Mouse (Mus musculus): ENCODE results near the gene Podnl1.
A peak's percentile ranks its signal among the peaks of the same experiment; 100 is the strongest.

Gene Podnl1

DNA sequence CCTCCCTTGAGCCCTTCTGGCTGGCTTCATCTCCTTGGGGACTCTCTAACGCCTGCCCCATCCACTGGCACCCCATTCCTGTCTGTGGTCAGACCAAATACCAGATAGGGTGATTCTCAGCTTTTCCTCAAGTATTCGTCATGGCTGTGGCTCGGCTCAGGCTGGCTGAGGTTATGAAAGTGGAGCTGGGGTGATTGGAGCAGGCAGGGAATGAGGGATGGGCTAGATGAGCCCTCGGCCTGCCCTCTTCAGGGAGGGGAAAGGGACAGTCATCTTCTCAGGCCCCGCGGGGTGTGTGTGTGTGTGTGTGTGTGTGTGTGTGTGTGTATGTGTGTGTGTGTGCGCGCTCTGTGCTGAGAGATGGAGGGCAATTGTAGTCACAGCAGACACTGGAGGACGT lies at the start of gene Podnl1:
TSS of gene Podnl1 (plus strand) at position 334 of the 400 bp plus-strand sequence.
- DNase-seq = no peak

GRCm38 (mm10) chr8:84076412-84076811 lies 49.4 kb upstream of the Podnl1 start:
- no peak for DNase-seq

DNA sequence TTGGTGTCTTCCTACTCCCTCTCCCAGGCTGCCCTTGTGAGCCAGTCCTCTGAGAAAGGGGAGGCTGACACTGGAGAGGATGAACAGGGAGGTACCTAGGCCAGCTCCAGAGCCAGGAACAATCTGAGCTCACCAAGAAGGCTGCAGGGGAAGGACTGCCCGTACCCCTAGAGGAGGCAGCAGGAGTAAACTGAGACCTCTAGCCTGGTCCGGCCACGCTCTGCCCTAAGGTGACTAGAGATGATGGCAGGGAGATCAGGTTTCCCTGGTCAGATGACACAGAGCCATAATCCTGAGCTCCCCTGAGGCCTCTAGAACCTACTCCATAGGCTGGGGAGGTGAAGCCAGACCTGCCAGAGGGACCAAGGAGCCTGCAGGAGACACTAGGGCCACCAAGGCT lies 48.9 kb upstream of the Podnl1 start:
- DNase-seq = no peak

DNA sequence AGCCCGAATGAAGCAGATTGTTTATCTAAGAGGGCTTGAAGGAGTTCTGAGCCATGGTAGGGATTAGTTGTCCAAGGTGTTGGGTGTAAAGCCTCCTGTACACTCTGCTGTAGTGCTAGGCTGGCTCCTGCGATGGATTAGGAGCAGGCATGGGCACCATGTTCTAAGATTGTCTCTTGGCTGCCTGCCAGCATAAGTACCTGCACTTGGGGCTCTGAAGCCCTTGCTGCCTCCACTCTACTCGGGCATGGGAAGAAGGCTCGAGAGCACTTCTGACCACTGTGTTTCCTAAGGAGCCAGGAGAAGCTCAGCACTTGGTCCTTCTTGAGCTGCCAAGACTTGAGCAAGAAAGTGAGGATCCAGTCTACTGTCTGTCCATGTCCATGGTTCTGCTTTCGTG lies 46.6 kb upstream of the Podnl1 start:
- no peak for DNase-seq

DNA sequence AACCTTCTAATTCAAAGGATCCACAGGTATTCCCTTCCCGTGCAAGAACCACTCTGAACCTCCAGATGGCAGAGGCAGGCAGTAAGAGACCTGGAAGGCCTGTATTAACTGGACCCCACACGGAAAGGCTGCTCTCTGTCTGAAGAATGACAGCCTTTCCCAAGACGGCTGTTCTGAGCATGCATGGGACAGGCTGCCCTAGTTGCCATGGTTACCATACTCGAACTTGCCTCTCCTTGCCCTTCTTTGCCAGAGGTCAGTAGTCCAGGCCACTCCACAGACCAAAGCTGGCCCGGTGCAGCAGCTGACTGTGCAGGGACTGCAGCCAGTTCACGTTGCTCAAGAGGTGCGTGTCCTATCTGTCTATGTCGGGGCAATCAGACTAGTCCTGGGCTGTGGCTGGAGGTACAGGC lies 42.0 kb upstream of the Podnl1 start:
- DNase-seq = peak; percentile 83 to 88

- DNase-seq = peak in 1 of 2 experiments; percentile 45
Measured at GRCm38 (mm10) chr8:84084341-84085115, 41.3 kb upstream of the Podnl1 start.

DNA sequence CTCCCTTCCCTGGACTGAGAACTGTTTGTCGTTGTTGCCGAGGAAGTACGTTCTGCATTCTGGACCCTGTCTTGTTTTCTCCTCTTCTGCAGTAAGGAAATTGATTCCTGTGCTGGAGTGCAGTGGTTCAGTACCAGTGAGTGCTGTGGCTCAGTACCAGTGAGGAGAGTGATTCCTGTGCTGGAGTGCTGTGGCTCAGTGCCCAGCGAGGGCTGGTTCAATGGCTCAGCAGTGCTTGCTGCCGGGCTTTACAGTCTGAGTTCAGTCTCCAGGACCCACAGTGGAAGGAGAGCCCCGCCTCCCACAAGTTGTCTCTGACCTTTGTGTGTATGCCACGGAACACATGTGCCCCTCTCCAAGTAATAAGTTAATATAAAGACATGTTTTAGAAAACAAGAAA lies 38.6 kb upstream of the Podnl1 start:
- DNase-seq = peak in 1 of 2 experiments; percentile 47

- DNase-seq = no peak
Measured at GRCm38 (mm10) chr8:84087821-84088220, 38.0 kb upstream of the Podnl1 start.

DNA sequence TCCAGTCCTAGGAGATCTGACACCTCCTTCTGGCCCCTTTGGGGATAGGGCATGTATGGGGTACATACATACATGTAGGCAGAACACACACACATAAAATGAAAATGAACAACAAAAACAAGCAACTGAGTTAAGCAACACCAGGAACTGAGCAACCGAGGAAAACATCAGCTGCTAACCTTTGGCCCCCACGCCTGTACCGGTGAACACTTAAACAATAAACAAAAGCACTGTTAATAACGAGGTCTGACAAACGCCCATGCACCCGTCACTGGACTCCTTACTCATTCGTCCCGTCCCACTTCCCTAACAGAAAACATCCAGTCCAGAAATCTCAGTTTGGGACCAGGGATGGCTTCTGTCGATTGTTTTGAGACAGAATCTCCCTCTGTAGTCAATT lies 36.5 kb upstream of the Podnl1 start:
- DNase-seq = no peak

GRCm38 (mm10) chr8:84090585-84090984 lies 35.2 kb upstream of the Podnl1 start:
- DNase-seq = no peak

DNA sequence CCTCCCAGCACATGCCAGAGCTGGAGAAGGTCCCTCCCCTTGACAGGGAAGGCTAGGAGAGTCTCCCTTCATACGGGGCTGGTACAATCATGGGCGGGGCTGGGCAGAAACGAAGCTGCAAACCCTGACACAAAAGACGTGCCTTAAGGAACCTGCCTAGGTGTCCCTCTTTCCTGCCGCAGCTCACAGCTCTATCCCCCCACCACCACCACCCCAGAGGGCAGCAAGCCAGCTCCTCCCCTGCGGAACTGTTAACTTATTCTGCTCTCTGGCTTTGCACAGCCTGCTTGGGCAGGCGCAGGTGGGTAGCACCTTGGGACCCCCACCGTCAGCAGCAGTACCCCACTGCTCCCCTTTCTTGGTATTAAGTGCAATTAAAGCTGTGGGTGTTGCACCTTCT lies 29.7 kb upstream of the Podnl1 start:
- no peak for DNase-seq

DNA sequence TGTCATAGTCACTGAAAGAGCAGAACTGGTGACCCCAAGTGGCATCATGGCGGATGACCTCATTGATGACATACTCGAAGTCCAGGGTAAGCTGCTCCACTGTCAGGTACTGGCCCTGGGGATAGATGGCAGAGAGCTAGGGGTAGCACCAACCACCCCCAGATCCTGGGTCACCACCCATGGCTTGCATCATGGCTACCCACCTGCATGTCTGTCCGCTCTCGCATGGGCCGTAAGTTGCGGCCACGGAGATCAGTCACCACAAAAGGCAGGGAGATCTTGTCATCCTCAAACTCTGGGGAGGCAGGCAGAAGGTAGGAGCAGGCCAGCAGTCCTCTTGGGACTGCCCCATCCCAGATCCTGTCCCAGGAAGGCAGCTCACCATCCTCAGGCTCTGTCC lies 27.4 kb upstream of the Podnl1 start:
- no peak for DNase-seq

DNA sequence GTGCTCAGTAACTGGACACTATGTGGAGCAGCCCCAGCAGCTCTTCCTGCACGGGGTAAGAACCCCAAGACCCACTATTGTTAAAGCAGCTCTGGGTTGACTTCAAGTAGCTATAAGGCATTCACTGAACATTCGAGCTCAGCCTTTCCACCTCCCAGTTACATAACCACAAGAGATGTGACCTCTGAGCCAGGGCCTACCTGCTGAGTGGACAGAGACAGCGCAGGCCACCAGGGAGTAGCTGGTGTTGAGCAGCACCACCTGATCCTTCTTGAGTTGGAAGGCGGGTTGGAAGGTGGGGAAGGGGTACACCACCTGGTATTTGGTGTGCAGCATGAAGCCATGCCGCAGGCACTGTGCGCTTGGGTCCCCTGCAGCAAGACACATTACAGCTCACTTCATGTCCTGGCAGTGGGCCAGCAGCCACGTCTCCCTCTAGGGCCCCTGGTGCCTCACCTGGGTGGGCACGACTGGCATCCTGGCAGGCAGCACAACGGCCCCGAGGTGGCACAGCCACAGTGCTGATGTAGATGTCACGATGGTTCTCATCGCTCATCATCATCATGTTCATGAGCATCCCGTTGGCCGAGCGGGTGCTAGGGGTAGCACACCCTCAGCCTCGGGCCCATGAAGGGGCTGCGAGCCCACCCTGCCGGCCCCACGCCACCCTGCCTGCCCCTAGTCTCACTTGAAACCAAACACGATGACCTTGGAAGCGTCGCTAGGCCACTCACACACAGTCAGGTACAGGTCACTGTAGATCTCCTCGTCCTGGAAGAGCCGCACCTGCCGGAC lies 24.1 kb upstream of the Podnl1 start:
- DNase-seq = peak; percentile 59

- DNase-seq = peak; percentile 66 to 75
Measured at GRCm38 (mm10) chr8:84103601-84104000, 22.2 kb upstream of the Podnl1 start.

DNA sequence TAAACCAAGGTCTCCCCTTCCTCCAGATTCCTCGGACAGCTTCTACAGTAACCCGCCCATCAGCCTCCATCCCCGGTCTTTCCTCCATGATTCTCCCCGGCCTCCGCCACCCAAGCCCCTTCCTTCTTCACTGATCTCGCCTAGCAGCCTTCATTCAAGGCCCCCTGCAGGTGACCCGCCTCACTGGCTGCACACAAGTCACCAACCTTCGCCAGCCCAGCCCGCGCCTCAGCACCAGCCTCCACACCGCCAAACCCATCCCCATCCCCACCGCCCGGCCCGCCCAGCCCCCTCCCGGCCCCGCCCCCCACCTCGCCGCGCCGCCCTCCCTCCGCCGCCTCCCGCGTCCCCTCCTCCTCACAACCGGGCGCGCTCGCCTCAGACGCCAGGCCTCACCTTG lies 21.6 kb upstream of the Podnl1 start:
- DNase-seq = peak; percentile 48 to 49

- peak; percentile 98 to 99 for DNase-seq
Measured at GRCm38 (mm10) chr8:84104697-84105609, 20.8 kb upstream of the Podnl1 start, which contains the start of gene Dcaf15. Gene Dcaf15 (minus strand): TSS chr8:84104768.

- no peak for DNase-seq
Measured at GRCm38 (mm10) chr8:84105676-84106075, 20.1 kb upstream of the Podnl1 start.

GRCm38 (mm10) chr8:84106216-84107040 lies 19.4 kb upstream of the Podnl1 start:
- DNase-seq = no peak

- no peak for DNase-seq
Measured at GRCm38 (mm10) chr8:84115646-84116045, 10.1 kb upstream of the Podnl1 start.

GRCm38 (mm10) chr8:84122151-84122550 lies 3.6 kb upstream of the Podnl1 start:
- DNase-seq = no peak

DNA sequence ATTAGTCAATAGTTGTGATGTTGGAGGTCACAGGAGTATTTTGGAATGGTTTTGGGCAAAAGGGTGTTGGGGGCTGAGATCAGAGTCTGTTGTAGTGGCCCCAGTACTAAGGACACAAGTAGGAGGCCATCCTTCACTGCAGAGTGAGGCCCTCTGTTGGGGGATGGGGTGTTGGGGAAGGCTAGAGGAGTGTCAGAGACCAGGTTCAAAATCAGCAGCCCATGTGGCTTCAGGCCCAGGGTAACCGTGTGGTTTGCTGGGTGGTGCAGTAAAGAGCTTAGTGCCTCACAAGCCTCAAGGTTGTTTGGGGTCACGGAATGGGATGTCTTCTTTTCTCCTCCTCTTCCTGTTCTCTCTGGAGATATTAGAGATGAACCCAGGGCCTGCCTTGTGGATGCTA lies 953 bp downstream of the Podnl1 start:
- no peak for DNase-seq
